ENCODE assay signal across 10 mouse cellular contexts in genomic region chr19:16557971-16558370, GRCm38 (mm10).
A peak's percentile ranks its signal among the peaks of the same experiment; 100 is the strongest.
DNase-seq lines count a peak whose midpoint lies in the region; ATAC-seq and TF ChIP-seq lines count a peak whose summit lies in the region.
"Had no signal": no experiment of that assay in that cellular context is flagged by ENCODE, and none has a peak within 500 bp of the region (broad histone marks: within the 10 kb centered on the region; RNA-seq: fewer than 3 reads in every experiment).

No protein-coding gene starts in this region.

- DNase-seq in intestine, embryonic 14.5 days (ENCODE audit: low spot score), result no peak
- DNase-seq in brain, embryonic 14.5 days (ENCODE audit: low read depth), result no peak
- peak; percentile 39 for DNase-seq in lung, postnatal 36 days
- DNase-seq in adrenal gland, postnatal 4 days (ENCODE audit: low spot score in 2 of 2), result no peak
- no peak for DNase-seq in forebrain, embryonic 14.5 days (ENCODE audit: low spot score)
- DNase-seq: cerebellum, adult 8-10 months had no signal

- H3K27ac ChIP-seq in intestine, embryonic 14.5 days (ENCODE audit: low read depth), result peak overlapping the region; percentile 88
- H3K27ac ChIP-seq in intestine, embryonic 16.5 days (ENCODE audit: low read length), result no peak overlapping the region
- H3K27ac ChIP-seq in forebrain, embryonic 14.5 days (ENCODE audit: low read depth, low read length), result no peak overlapping the region

- no peaks in the 10 kb centered on the region for H3K9me3 ChIP-seq in intestine, embryonic 14.5 days (ENCODE audit: control insufficient read depth, low read length)
- H3K9me3 ChIP-seq in intestine, embryonic 16.5 days (ENCODE audit: control insufficient read depth, low read length), result no peaks in the 10 kb centered on the region
- H3K9me3 ChIP-seq in forebrain, embryonic 14.5 days (replicated peaks; ENCODE audit: control insufficient read depth, low read length), result no peaks in the 10 kb centered on the region

- peak; percentile 51 for TF ChIP-seq CTCF in brain, embryonic 14.5 days (IDR thresholded peaks at IDR 0.05; ENCODE audit: borderline replicate concordance, extremely low read depth, insufficient read depth, insufficient read length)

- no peaks in the 10 kb centered on the region for H3K36me3 ChIP-seq in intestine, embryonic 14.5 days (ENCODE audit: control insufficient read depth, insufficient read depth, low read length)
- H3K36me3 ChIP-seq in intestine, embryonic 16.5 days (ENCODE audit: control insufficient read depth, insufficient read depth, low read length), result no peaks in the 10 kb centered on the region
- H3K36me3 ChIP-seq in forebrain, embryonic 14.5 days (ENCODE audit: control insufficient read depth, insufficient read depth, low read length), result no peaks in the 10 kb centered on the region

- H3K27me3 ChIP-seq in intestine, embryonic 14.5 days (replicated peaks; ENCODE audit: control insufficient read depth, insufficient read depth, low read length), result no peaks in the 10 kb centered on the region
- no peaks in the 10 kb centered on the region for H3K27me3 ChIP-seq in intestine, embryonic 16.5 days (replicated peaks; ENCODE audit: control insufficient read depth, insufficient read depth, low read length)
- no peaks in the 10 kb centered on the region for H3K27me3 ChIP-seq in forebrain, embryonic 14.5 days (replicated peaks; ENCODE audit: control insufficient read depth, insufficient read depth, low read length)

- TF ChIP-seq POLR2A in brain, embryonic 14.5 days (IDR thresholded peaks at IDR 0.05; ENCODE audit: borderline replicate concordance, extremely low read depth, insufficient read depth, insufficient read length, poor library complexity, severe bottlenecking), result no peak

- no peak for ATAC-seq in intestine, embryonic 14.5 days (replicated peaks; ENCODE audit: low FRiP score, low TSS enrichment, low read depth)
- no peak for ATAC-seq in intestine, embryonic 16.5 days
- ATAC-seq in CD4-positive, CD25-positive, alpha-beta regulatory T cell, adult 4 months, result peak; percentile 32
- no peak for ATAC-seq in cerebellum, adult (ENCODE audit: insufficient number of reproducible peaks, low FRiP score, low TSS enrichment)
- no peak for ATAC-seq in forebrain, embryonic 14.5 days

- no peak overlapping the region for H3K4me3 ChIP-seq in intestine, embryonic 14.5 days (ENCODE audit: low read depth, low read length)
- H3K4me3 ChIP-seq in intestine, embryonic 16.5 days (ENCODE audit: low read length), result no peak overlapping the region
- H3K4me3 ChIP-seq in forebrain, embryonic 14.5 days (ENCODE audit: low read depth, low read length), result no peak overlapping the region

- no peak overlapping the region for H3K9ac ChIP-seq in intestine, embryonic 14.5 days (ENCODE audit: low read length)
- H3K9ac ChIP-seq in intestine, embryonic 16.5 days (ENCODE audit: low read depth, low read length), result no peak overlapping the region
- no peak overlapping the region for H3K9ac ChIP-seq in forebrain, embryonic 14.5 days (ENCODE audit: low read length)

- WGBS in intestine, embryonic 14.5 days, result 74% methylated on average over 5 of the region's 5 CpGs
- 77% methylated on average over 5 of the region's 5 CpGs for WGBS in intestine, embryonic 16.5 days
- WGBS in forebrain, embryonic 14.5 days, result 75% methylated on average over 5 of the region's 5 CpGs

- peaks cover 35% of the 10 kb centered on the region for H3K4me1 ChIP-seq in intestine, embryonic 14.5 days (replicated peaks; ENCODE audit: control insufficient read depth, insufficient read depth, low read length)
- H3K4me1 ChIP-seq in intestine, embryonic 16.5 days (ENCODE audit: control insufficient read depth, insufficient read depth, low read length), result peaks cover 7% of the 10 kb centered on the region
- H3K4me1 ChIP-seq in forebrain, embryonic 14.5 days (ENCODE audit: control insufficient read depth, insufficient read depth, low read length), result no peaks in the 10 kb centered on the region

- H3K4me2 ChIP-seq in intestine, embryonic 14.5 days (ENCODE audit: low read length), result no peak overlapping the region
- H3K4me2 ChIP-seq in intestine, embryonic 16.5 days (ENCODE audit: low read depth, low read length), result no peak overlapping the region
- H3K4me2 ChIP-seq in forebrain, embryonic 14.5 days (ENCODE audit: low read length), result no peak overlapping the region
- H3K4me2 ChIP-seq: midbrain, embryonic 11.5 days had no signal
